Mouse (Mus musculus): ENCODE data around the gene Gm26965.

- TF ChIP-seq GATA1 (IDR thresholded peaks at IDR 0.05; ENCODE audit: borderline replicate concordance, low read length) = no peak
- TF ChIP-seq FLI1 (IDR thresholded peaks at IDR 0.05; ENCODE audit: low read length) = no peak
Measured at GRCm38 (mm10) chr13:67484424-67484811, 41.5 kb downstream of the Gm26965 start.

All from megakaryocyte, embryonic 14.5 days (primary cell).